Comparison of ENCODE assay signal across 13 mouse cellular contexts in genomic region chr10:31528297-31528984, GRCm38 (mm10).
DNase-seq lines count a peak whose midpoint lies in the region; ATAC-seq and TF ChIP-seq lines count a peak whose summit lies in the region.
"Had no signal": no experiment of that assay in that cellular context is flagged by ENCODE, and none has a peak within 500 bp of the region (broad histone marks: within the 10 kb centered on the region; RNA-seq: fewer than 3 reads in every experiment).

No protein-coding gene starts in this region.

- ATAC-seq in forebrain, embryonic 11.5 days (replicated peaks; ENCODE audit: low FRiP score): peak; percentile 76
- ATAC-seq in forebrain, postnatal 0 days: no peak
- peak; percentile 72 for ATAC-seq in hindbrain, embryonic 16.5 days
- ATAC-seq in midbrain, embryonic 16.5 days: peak; percentile 78

- TF ChIP-seq POLR2A in brain, embryonic 14.5 days (IDR thresholded peaks at IDR 0.05; ENCODE audit: borderline replicate concordance, extremely low read depth, insufficient read depth, insufficient read length, poor library complexity, severe bottlenecking): no peak

- no peak overlapping the region for H3K4me3 ChIP-seq in forebrain, embryonic 11.5 days (ENCODE audit: low read depth, low read length)
- H3K4me3 ChIP-seq in forebrain, postnatal 0 days (ENCODE audit: low read depth, low read length): no peak overlapping the region
- H3K4me3 ChIP-seq in hindbrain, embryonic 16.5 days (ENCODE audit: low read length): no peak overlapping the region
- H3K4me3 ChIP-seq in midbrain, embryonic 16.5 days (ENCODE audit: low read depth, low read length): no peak overlapping the region
- H3K4me3 ChIP-seq: layer of hippocampus, adult 2 months had no signal

- H3K4me2 ChIP-seq in forebrain, embryonic 11.5 days (ENCODE audit: low read depth, low read length, severe bottlenecking): no peak overlapping the region
- no peak overlapping the region for H3K4me2 ChIP-seq in forebrain, postnatal 0 days (ENCODE audit: low read depth)
- no peak overlapping the region for H3K4me2 ChIP-seq in hindbrain, embryonic 16.5 days (ENCODE audit: low read length)
- H3K4me2 ChIP-seq in midbrain, embryonic 16.5 days (ENCODE audit: low read length): no peak overlapping the region

- H3K36me3 ChIP-seq in forebrain, embryonic 11.5 days (ENCODE audit: control insufficient read depth, insufficient read depth, low read length): no peaks in the 10 kb centered on the region
- peaks cover 5% of the 10 kb centered on the region; the same call in 1 of the 2 replicates for H3K36me3 ChIP-seq in forebrain, postnatal 0 days (ENCODE audit: insufficient read depth)
- H3K36me3 ChIP-seq in hindbrain, embryonic 16.5 days (ENCODE audit: control insufficient read depth, insufficient read depth, low read length): no peaks in the 10 kb centered on the region
- H3K36me3 ChIP-seq in midbrain, embryonic 16.5 days (ENCODE audit: control insufficient read depth, insufficient read depth, low read length): no peaks in the 10 kb centered on the region

- H3K9ac ChIP-seq in forebrain, embryonic 11.5 days (ENCODE audit: low read length): no peak overlapping the region
- no peak overlapping the region for H3K9ac ChIP-seq in forebrain, postnatal 0 days
- no peak overlapping the region for H3K9ac ChIP-seq in hindbrain, embryonic 16.5 days (ENCODE audit: low read depth, low read length)
- no peak overlapping the region for H3K9ac ChIP-seq in midbrain, embryonic 16.5 days (ENCODE audit: low read depth, low read length)
- H3K9ac ChIP-seq: liver, embryonic 14.5 days had no signal

- no peak for TF ChIP-seq CTCF in forebrain, postnatal 0 days (IDR thresholded peaks at IDR 0.05; ENCODE audit: low read depth)
- TF ChIP-seq CTCF in brain, embryonic 14.5 days (IDR thresholded peaks at IDR 0.05; ENCODE audit: borderline replicate concordance, extremely low read depth, insufficient read depth, insufficient read length): no peak

- WGBS in forebrain, embryonic 11.5 days: 32% methylated on average over 6 of the region's 6 CpGs
- WGBS in forebrain, postnatal 0 days: 31% methylated on average over 6 of the region's 6 CpGs
- WGBS in hindbrain, embryonic 16.5 days: 29% methylated on average over 6 of the region's 6 CpGs
- 26% methylated on average over 6 of the region's 6 CpGs for WGBS in midbrain, embryonic 16.5 days

- H3K9me3 ChIP-seq in forebrain, embryonic 11.5 days (ENCODE audit: control insufficient read depth, low read length): no peaks in the 10 kb centered on the region
- H3K9me3 ChIP-seq in forebrain, postnatal 0 days (ENCODE audit: low read length): no peaks in the 10 kb centered on the region
- no peaks in the 10 kb centered on the region for H3K9me3 ChIP-seq in hindbrain, embryonic 16.5 days (ENCODE audit: control insufficient read depth, low read length)
- H3K9me3 ChIP-seq in midbrain, embryonic 16.5 days (replicated peaks; ENCODE audit: control insufficient read depth, low read length, poor library complexity, severe bottlenecking): no peaks in the 10 kb centered on the region

- no peaks in the 10 kb centered on the region for H3K27me3 ChIP-seq in forebrain, embryonic 11.5 days (ENCODE audit: control insufficient read depth, insufficient read depth, low read length)
- no peaks in the 10 kb centered on the region for H3K27me3 ChIP-seq in forebrain, postnatal 0 days (ENCODE audit: insufficient read depth, low read length)
- H3K27me3 ChIP-seq in hindbrain, embryonic 16.5 days (replicated peaks; ENCODE audit: control insufficient read depth, insufficient read depth, low read length): no peaks in the 10 kb centered on the region
- H3K27me3 ChIP-seq in midbrain, embryonic 16.5 days (ENCODE audit: control insufficient read depth, insufficient read depth, low read depth, low read length): no peaks in the 10 kb centered on the region

- H3K4me1 ChIP-seq in forebrain, embryonic 11.5 days (replicated peaks; ENCODE audit: control insufficient read depth, insufficient read depth, low read length): peaks cover 5% of the 10 kb centered on the region; the same call in 1 of the 2 replicates
- H3K4me1 ChIP-seq in forebrain, postnatal 0 days (ENCODE audit: insufficient read depth): no peaks in the 10 kb centered on the region
- H3K4me1 ChIP-seq in hindbrain, embryonic 16.5 days (ENCODE audit: control insufficient read depth, insufficient read depth, low read depth, low read length): peaks cover 2% of the 10 kb centered on the region
- H3K4me1 ChIP-seq in midbrain, embryonic 16.5 days (ENCODE audit: control insufficient read depth, insufficient read depth, low read length): peaks cover 9% of the 10 kb centered on the region

- H3K27ac ChIP-seq in forebrain, embryonic 11.5 days (ENCODE audit: low read depth, low read length): no peak overlapping the region
- H3K27ac ChIP-seq in forebrain, postnatal 0 days (ENCODE audit: low read depth, low read length): no peak overlapping the region
- no peak overlapping the region for H3K27ac ChIP-seq in hindbrain, embryonic 16.5 days (ENCODE audit: low read depth, low read length)
- H3K27ac ChIP-seq in midbrain, embryonic 16.5 days (ENCODE audit: low read length): no peak overlapping the region
- H3K27ac ChIP-seq: layer of hippocampus, adult 2 months; liver, embryonic 14.5 days had no signal

- no peak for DNase-seq in forebrain, embryonic 11.5 days (ENCODE audit: low spot score)
- no peak for DNase-seq in forebrain, postnatal 0 days
- peak; percentile 60 for DNase-seq in brain, embryonic 14.5 days (ENCODE audit: low read depth)
- no peak for DNase-seq in layer of hippocampus, postnatal 10 days (ENCODE audit: low spot score in 2 of 2)
- no peak for DNase-seq in thymus, postnatal 10 days (ENCODE audit: low spot score in 2 of 2)
- DNase-seq in cerebellum, adult 11-12 months: no peak
- DNase-seq: cerebellum, adult 9-11 months; heart, adult 11 months; kidney, adult 11 months had no signal
